8 mouse cellular contexts compared by ENCODE assay signal in the genomic region with DNA sequence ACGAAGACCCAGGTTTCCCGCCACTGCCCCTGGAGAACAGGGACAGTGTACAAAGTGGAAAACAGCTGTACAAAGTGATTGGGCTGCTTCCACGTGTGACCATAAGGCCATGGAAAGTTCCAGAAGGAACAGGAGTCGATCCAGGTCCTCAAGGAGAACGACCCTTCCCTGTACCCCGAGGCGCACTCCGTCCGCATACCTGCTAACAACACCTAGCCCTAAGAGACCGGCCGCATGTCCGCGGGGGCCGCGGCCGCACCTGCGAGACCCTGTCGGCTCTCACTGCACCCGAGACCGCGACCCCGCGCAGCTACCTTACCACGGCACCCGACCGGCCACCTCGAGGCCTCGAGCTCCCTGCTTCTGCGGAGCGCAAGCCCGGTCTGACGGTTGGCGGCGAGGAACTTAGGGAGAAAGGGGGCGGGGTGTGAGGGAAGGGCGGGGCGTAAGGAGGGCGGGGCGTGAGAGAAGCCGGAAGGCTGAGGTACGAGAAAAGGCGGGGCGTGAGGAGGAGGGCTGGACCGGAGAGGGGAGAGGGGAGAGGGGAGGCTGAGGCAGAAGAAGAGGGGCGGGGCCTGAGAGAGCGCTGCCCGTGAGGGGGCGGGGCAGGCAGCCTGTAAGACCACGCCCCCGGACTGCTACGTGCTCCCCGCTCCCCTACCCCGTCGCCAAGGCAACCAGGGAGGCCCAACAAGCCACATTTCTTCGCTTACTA. TPM values are rescaled to one million over a fixed set of nuclear protein-coding genes. Genes with fewer than 3 reads are reported as not detected.
A peak's percentile ranks its signal among the peaks of the same experiment; 100 is the strongest.
DNase-seq lines count a peak whose midpoint lies in the region; ATAC-seq and TF ChIP-seq lines count a peak whose summit lies in the region.

Ccdc158 (minus strand) TSS at position 413 of the 715 bp plus-strand sequence.

- peak within 1 kb of the TSS; percentile 65 for H3K4me2 ChIP-seq in heart, postnatal 0 days (ENCODE audit: low read depth, low read length)
- peak within 1 kb of the TSS; percentile 63 for H3K4me2 ChIP-seq in liver, embryonic 16.5 days (ENCODE audit: low read depth, low read length)
- peak within 1 kb of the TSS; percentile 73 for H3K4me2 ChIP-seq in neural tube, embryonic 12.5 days (replicated peaks)
- peak within 1 kb of the TSS; percentile 93 for H3K4me2 ChIP-seq in stomach, embryonic 15.5 days

- peak within 1 kb of the TSS; percentile 78 for H3K27ac ChIP-seq in forebrain, embryonic 10.5 days
- H3K27ac ChIP-seq in heart, postnatal 0 days (ENCODE audit: low read depth), result no peak within 1 kb of the TSS
- H3K27ac ChIP-seq in liver, embryonic 16.5 days (ENCODE audit: low read length), result no peak within 1 kb of the TSS
- no peak within 1 kb of the TSS for H3K27ac ChIP-seq in neural tube, embryonic 12.5 days
- H3K27ac ChIP-seq in stomach, embryonic 15.5 days, result no peak within 1 kb of the TSS; the same call in 1 of the 2 replicates

- no peak for TF ChIP-seq CTCF in heart, postnatal 0 days (IDR thresholded peaks at IDR 0.05; ENCODE audit: low read depth)

- no peaks in the 10 kb centered on the region for H3K9me3 ChIP-seq in forebrain, embryonic 10.5 days
- no peaks in the 10 kb centered on the region for H3K9me3 ChIP-seq in heart, postnatal 0 days (replicated peaks; ENCODE audit: control insufficient read depth, low read length)
- H3K9me3 ChIP-seq in liver, embryonic 16.5 days (replicated peaks; ENCODE audit: control insufficient read depth, low read length), result no peaks in the 10 kb centered on the region
- H3K9me3 ChIP-seq in neural tube, embryonic 12.5 days, result no peaks in the 10 kb centered on the region
- H3K9me3 ChIP-seq in stomach, embryonic 15.5 days, result no peaks in the 10 kb centered on the region

- peaks cover 17% of the 10 kb centered on the region for H3K27me3 ChIP-seq in forebrain, embryonic 10.5 days (ENCODE audit: poor library complexity, severe bottlenecking)
- H3K27me3 ChIP-seq in heart, postnatal 0 days (ENCODE audit: control insufficient read depth, insufficient read depth, low read length), result no peaks in the 10 kb centered on the region
- no peaks in the 10 kb centered on the region for H3K27me3 ChIP-seq in liver, embryonic 16.5 days (ENCODE audit: control insufficient read depth, insufficient read depth, low read depth, low read length)
- H3K27me3 ChIP-seq in neural tube, embryonic 12.5 days (replicated peaks), result no peaks in the 10 kb centered on the region
- no peaks in the 10 kb centered on the region for H3K27me3 ChIP-seq in stomach, embryonic 15.5 days (replicated peaks)

- peak; percentile 8 for DNase-seq in cerebellum, adult 11 months
- no peak for DNase-seq in cerebellum, adult 9-10 months
- DNase-seq in forebrain, embryonic 10.5 days (ENCODE audit: extremely low spot score, low spot score), result peak; percentile 92
- peak; percentile 73 for DNase-seq in heart, postnatal 0 days (ENCODE audit: low spot score)
- peak; percentile 86 to 90 for DNase-seq in kidney, postnatal 25 days

- H3K4me3 ChIP-seq in forebrain, embryonic 10.5 days, result peak within 1 kb of the TSS; percentile 57
- H3K4me3 ChIP-seq in heart, postnatal 0 days (ENCODE audit: low read depth, low read length), result peak within 1 kb of the TSS; percentile 45
- peak within 1 kb of the TSS; percentile 47 for H3K4me3 ChIP-seq in liver, embryonic 16.5 days (ENCODE audit: low read depth, low read length)
- H3K4me3 ChIP-seq in neural tube, embryonic 12.5 days, result peak within 1 kb of the TSS; percentile 36
- peak within 1 kb of the TSS; percentile 47 for H3K4me3 ChIP-seq in stomach, embryonic 15.5 days (replicated peaks)

- no peaks in the 10 kb centered on the region for H3K36me3 ChIP-seq in forebrain, embryonic 10.5 days (replicated peaks)
- H3K36me3 ChIP-seq in heart, postnatal 0 days (replicated peaks; ENCODE audit: control insufficient read depth, insufficient read depth, low read length), result no peaks in the 10 kb centered on the region
- H3K36me3 ChIP-seq in liver, embryonic 16.5 days (ENCODE audit: control insufficient read depth, insufficient read depth), result no peaks in the 10 kb centered on the region
- H3K36me3 ChIP-seq in neural tube, embryonic 12.5 days, result no peaks in the 10 kb centered on the region
- H3K36me3 ChIP-seq in stomach, embryonic 15.5 days, result no peaks in the 10 kb centered on the region

- peaks cover 30% of the 10 kb centered on the region for H3K4me1 ChIP-seq in forebrain, embryonic 10.5 days
- H3K4me1 ChIP-seq in heart, postnatal 0 days (ENCODE audit: control insufficient read depth, insufficient read depth), result peaks cover 16% of the 10 kb centered on the region; the same call in 1 of the 2 replicates
- peaks cover 9% of the 10 kb centered on the region for H3K4me1 ChIP-seq in liver, embryonic 16.5 days (ENCODE audit: control insufficient read depth, low read depth, low read length)
- peaks cover 6% of the 10 kb centered on the region for H3K4me1 ChIP-seq in neural tube, embryonic 12.5 days
- H3K4me1 ChIP-seq in stomach, embryonic 15.5 days, result peaks cover 11% of the 10 kb centered on the region

- peak; percentile 82 for ATAC-seq in heart, postnatal 0 days (ENCODE audit: insufficient read depth, low read depth)
- ATAC-seq in liver, embryonic 16.5 days (ENCODE audit: low read depth), result peak; percentile 79
- peak; percentile 92 for ATAC-seq in neural tube, embryonic 12.5 days (ENCODE audit: low FRiP score, low read depth)
- ATAC-seq in stomach, embryonic 15.5 days (ENCODE audit: insufficient read depth, low FRiP score, low read depth), result peak; percentile 87

- WGBS in forebrain, embryonic 10.5 days, result 15% methylated on average over 51 of the region's 55 CpGs
- 18% methylated on average over 39 of the region's 55 CpGs for WGBS in heart, postnatal 0 days
- WGBS in liver, embryonic 16.5 days (ENCODE audit: insufficient replicate concordance), result 12% methylated on average over 48 of the region's 55 CpGs
- WGBS in neural tube, embryonic 12.5 days, result 17% methylated on average over 47 of the region's 55 CpGs
- 13% methylated on average over 50 of the region's 55 CpGs for WGBS in stomach, embryonic 15.5 days

- H3K9ac ChIP-seq in heart, postnatal 0 days (replicated peaks; ENCODE audit: low read depth, low read length), result peak within 1 kb of the TSS; percentile 24; the same call in 1 of the 2 replicates
- H3K9ac ChIP-seq in liver, embryonic 16.5 days (ENCODE audit: low read depth, low read length), result no peak within 1 kb of the TSS; the same call in 1 of the 2 replicates
- 0 out of 2 replicates have a peak within 1 kb of the TSS, but pooled peaks have one; percentile 21 for H3K9ac ChIP-seq in neural tube, embryonic 12.5 days
- H3K9ac ChIP-seq in stomach, embryonic 15.5 days, result peak within 1 kb of the TSS; percentile 16; the same call in 1 of the 2 replicates

- TF ChIP-seq EP300 in heart, postnatal 0 days (IDR thresholded peaks at IDR 0.05; ENCODE audit: low read depth), result no peak

RNA-seq across cellular contexts. Expression of gene Ccdc158, which starts in this region (rescaled TPM):
- 0.86 and 1.4 TPM in 2 replicates for polyA plus RNA-seq in forebrain, embryonic 10.5 days (2016; fragmentation: Nextera tagmentation; extraction: Ambion mirVana)
- 1.7 TPM in 1 of 2 replicates, not detected in the other for total RNA-seq in heart, postnatal 0 days (2014; rRNA removed; ENCODE audit: low replicate concordance)
- 0.27 and 0.45 TPM in 2 replicates for polyA plus RNA-seq in heart, postnatal 0 days (2015; fragmentation: Nextera tagmentation; extraction: Ambion mirVana)
- 0.09 and 0.14 TPM in 2 replicates for polyA plus RNA-seq in liver, embryonic 16.5 days (2015; fragmentation: Nextera tagmentation; extraction: Ambion mirVana)
- polyA plus RNA-seq in neural tube, embryonic 12.5 days (2016; fragmentation: Nextera tagmentation; extraction: Ambion mirVana), result 0.46 and 0.71 TPM in 2 replicates
- polyA plus RNA-seq in stomach, embryonic 15.5 days (2015; fragmentation: Nextera tagmentation; extraction: Ambion mirVana), result 0.94 and 1.2 TPM in 2 replicates

Comparison
In these comparisons a context has a peak if more than half of its experiments do, and no peak if none do; other contexts are left out.
1. Peak in ATAC-seq, H3K4me3 ChIP-seq and H3K4me2 ChIP-seq in liver, embryonic 16.5 days; RNA of the gene not detected or under 1 TPM.
2. Peak in ATAC-seq, H3K4me3 ChIP-seq, H3K9ac ChIP-seq and H3K4me2 ChIP-seq in neural tube, embryonic 12.5 days; RNA of the gene not detected or under 1 TPM.